Mouse (Mus musculus): Measurements from ENCODE around the gene Gria1. TPM values are rescaled to one million over a fixed set of nuclear protein-coding genes. Genes with fewer than 3 reads are reported as not detected.

The Gria1 gene
- polyA plus RNA-seq, 1 experiment from 2014 or later = 0.07 TPM

- no peak overlapping the region for H3K27ac ChIP-seq
- H3K4me1 ChIP-seq = no peaks in the 10 kb centered on the region
- H3K4me2 ChIP-seq = no peak overlapping the region
- H3K27me3 ChIP-seq (replicated peaks) = no peaks in the 10 kb centered on the region
- no peak overlapping the region for H3K9ac ChIP-seq
- no peak overlapping the region for H3K4me3 ChIP-seq
- WGBS (ENCODE audit: insufficient replicate concordance) = 53% methylated on average over 3 of the region's 3 CpGs
- ATAC-seq = no peak
- H3K9me3 ChIP-seq (replicated peaks) = no peaks in the 10 kb centered on the region
- no peaks in the 10 kb centered on the region for H3K36me3 ChIP-seq
Measured at GRCm38 (mm10) chr11:57317063-57317462, 305.9 kb downstream of the Gria1 start.

GRCm38 (mm10) chr11:57317478-57317877, 306.3 kb downstream of the Gria1 start:
- ATAC-seq = no peak
- Histone ChIP-seq H3K27ac (no peak overlapping the region), H3K9me3 (replicated peaks) (no peaks in the 10 kb centered on the region), H3K36me3 (no peaks in the 10 kb centered on the region), H3K4me2 (no peak overlapping the region), H3K4me3 (no peak overlapping the region), H3K4me1 (no peaks in the 10 kb centered on the region), H3K27me3 (replicated peaks) (no peaks in the 10 kb centered on the region), H3K9ac (no peak overlapping the region)
- 69% methylated on average over 13 of the region's 13 CpGs for WGBS (ENCODE audit: insufficient replicate concordance)

GRCm38 (mm10) chr11:57319374-57319773, 308.2 kb downstream of the Gria1 start:
- Histone ChIP-seq H3K4me3 (no peak overlapping the region), H3K27ac (no peak overlapping the region), H3K4me2 (no peak overlapping the region), H3K9me3 (replicated peaks) (no peaks in the 10 kb centered on the region), H3K36me3 (no peaks in the 10 kb centered on the region), H3K27me3 (replicated peaks) (no peaks in the 10 kb centered on the region), H3K9ac (no peak overlapping the region), H3K4me1 (no peaks in the 10 kb centered on the region)
- ATAC-seq = no peak
- WGBS (ENCODE audit: insufficient replicate concordance) = 62% methylated on average over 3 of the region's 3 CpGs

GRCm38 (mm10) chr11:57324099-57324498, 312.9 kb downstream of the Gria1 start:
- H3K36me3 ChIP-seq = no peaks in the 10 kb centered on the region
- no peak overlapping the region for H3K9ac ChIP-seq
- no peaks in the 10 kb centered on the region for H3K9me3 ChIP-seq (replicated peaks)
- no peaks in the 10 kb centered on the region for H3K4me1 ChIP-seq
- no peak for ATAC-seq
- no peak overlapping the region for H3K4me3 ChIP-seq
- H3K4me2 ChIP-seq = no peak overlapping the region
- H3K27me3 ChIP-seq (replicated peaks) = no peaks in the 10 kb centered on the region
- no peak overlapping the region for H3K27ac ChIP-seq
- WGBS (ENCODE audit: insufficient replicate concordance) = 50% methylated on average over 4 of the region's 4 CpGs
